Mouse (Mus musculus) neural tube, embryonic 11.5 days (tissue): ENCODE data around the gene Ccm2l. TPM values are rescaled to one million over a fixed set of nuclear protein-coding genes. Genes with fewer than 3 reads are reported as not detected.

Experiments
- ATAC-seq: fragments of 200-750 bp; cut with Nextera tagmentation; 2 replicates; pipeline ENCODE4 v1.8.0; 2017; ENCODE audit warnings: moderate number of reproducible peaks, mild to moderate bottlenecking, moderate TSS enrichment, moderate library complexity; ENCODE audit not compliant: insufficient read depth, low FRiP score, low TSS enrichment
- DNase-seq: peaks from one replicate; pipeline ENCODE4 v3.0.0-alpha.2; 2015; ENCODE audit warnings: low spot score
- H3K27ac ChIP-seq: fragments of 300-500 bp; sonication (generic); 2 replicates; pipeline ENCODE4 v1.5.1; 2014; ENCODE audit warnings: low read depth, mild to moderate bottlenecking, low read length
- H3K27me3 ChIP-seq: fragments of 300-500 bp; sonication (generic); 2 replicates; pipeline ENCODE4 v1.6.1; 2014; ENCODE audit warnings: mild to moderate bottlenecking, low read length, mixed read lengths; ENCODE audit not compliant: control insufficient read depth, insufficient read depth
- H3K36me3 ChIP-seq: fragments of 300-500 bp; sonication (generic); 2 replicates; pipeline ENCODE4 v1.6.1; 2014; ENCODE audit warnings: mild to moderate bottlenecking, low read length, moderate library complexity, mixed read lengths; ENCODE audit not compliant: control insufficient read depth, insufficient read depth
- H3K4me1 ChIP-seq: fragments of 300-500 bp; sonication (generic); 2 replicates; pipeline ENCODE4 v1.6.1; 2014; ENCODE audit warnings: low read length, mixed read lengths; ENCODE audit not compliant: control insufficient read depth, insufficient read depth
- H3K4me2 ChIP-seq: fragments of 300-500 bp; sonication (generic); 2 replicates; pipeline ENCODE4 v1.6.1; 2014; ENCODE audit warnings: low read depth, mild to moderate bottlenecking, moderate library complexity
- H3K4me3 ChIP-seq: fragments of 300-500 bp; sonication (generic); 2 replicates; pipeline ENCODE4 v1.5.1; 2014; ENCODE audit warnings: low read depth, low read length
- H3K9ac ChIP-seq: fragments of 300-500 bp; sonication (generic); 2 replicates; pipeline ENCODE4 v1.6.1; 2014; ENCODE audit warnings: mild to moderate bottlenecking, low read length
- H3K9me3 ChIP-seq: fragments of 300-500 bp; sonication (generic); 2 replicates; pipeline ENCODE4 v1.6.1; 2016; ENCODE audit warnings: low read length; ENCODE audit not compliant: control insufficient read depth
- WGBS: fragments of 180-500 bp; shearing (Covaris S2); extraction: QIAGEN DNeasy Blood & Tissue Kit; methylation state at CpG from one replicate; pipeline ENCODE4 v1.1.7; 2014; 5-methylcytosine and 5-hydroxymethylcytosine counted together
- polyA plus RNA-seq: library from polyadenylated mRNA; unstranded; fragments of >200 nt; fragmentation: Nextera tagmentation; extraction: Ambion mirVana; gene quantifications from 2 replicates; pipeline ENCODE4 v1.2.1, GENCODE M21; 2014

Ccm2l gene
- polyA plus RNA-seq, 1 experiment from 2014 or later = 1.5 TPM

GRCm38 (mm10) chr2:153080841-153081523, 15.2 kb downstream of the Ccm2l start:
- Histone ChIP-seq H3K27ac (no peak overlapping the region), H3K9ac (no peak overlapping the region), H3K4me2 (no peak overlapping the region), H3K9me3 (no peaks in the 10 kb centered on the region), H3K27me3 (no peaks in the 10 kb centered on the region), H3K4me1 (no peaks in the 10 kb centered on the region), H3K36me3 (no peaks in the 10 kb centered on the region), H3K4me3 (no peak overlapping the region)
- ATAC-seq (no peak), DNase-seq (peak; percentile 85)
- WGBS = 34% methylated on average over 32 of the region's 32 CpGs

GRCm38 (mm10) chr2:153081866-153082265, 16.1 kb downstream of the Ccm2l start:
- H3K9me3 ChIP-seq = no peaks in the 10 kb centered on the region
- WGBS = 84% methylated on average over 6 of the region's 6 CpGs
- DNase-seq (no peak), ATAC-seq (no peak)
- no peak overlapping the region for H3K4me3 ChIP-seq
- no peaks in the 10 kb centered on the region for H3K36me3 ChIP-seq
- no peaks in the 10 kb centered on the region for H3K27me3 ChIP-seq
- H3K4me2 ChIP-seq = no peak overlapping the region
- no peaks in the 10 kb centered on the region for H3K4me1 ChIP-seq
- no peak overlapping the region for H3K9ac ChIP-seq
- no peak overlapping the region for H3K27ac ChIP-seq

- no peak overlapping the region for H3K4me3 ChIP-seq
- no peaks in the 10 kb centered on the region for H3K36me3 ChIP-seq
- H3K27me3 ChIP-seq = no peaks in the 10 kb centered on the region
- no peak overlapping the region for H3K27ac ChIP-seq
- H3K9me3 ChIP-seq = no peaks in the 10 kb centered on the region
- WGBS = 88% methylated on average over 8 of the region's 8 CpGs
- no peak overlapping the region for H3K4me2 ChIP-seq
- ATAC-seq (no peak), DNase-seq (no peak)
- H3K9ac ChIP-seq = no peak overlapping the region
- H3K4me1 ChIP-seq = no peaks in the 10 kb centered on the region
Measured at GRCm38 (mm10) chr2:153083275-153083674, 17.5 kb downstream of the Ccm2l start.

GRCm38 (mm10) chr2:153083824-153084223, 18.1 kb downstream of the Ccm2l start:
- Histone ChIP-seq H3K4me3 (no peak overlapping the region), H3K9me3 (no peaks in the 10 kb centered on the region), H3K4me1 (no peaks in the 10 kb centered on the region), H3K36me3 (no peaks in the 10 kb centered on the region), H3K27ac (no peak overlapping the region), H3K27me3 (no peaks in the 10 kb centered on the region), H3K4me2 (no peak overlapping the region), H3K9ac (no peak overlapping the region)
- DNase-seq = no peak
- ATAC-seq = no peak
- WGBS = 89% methylated on average over 4 of the region's 4 CpGs

- Histone ChIP-seq H3K27me3 (no peaks in the 10 kb centered on the region), H3K9ac (no peak overlapping the region)
- WGBS = 58% methylated on average over 7 of the region's 7 CpGs
Measured at GRCm38 (mm10) chr2:153084261-153084976, 18.7 kb downstream of the Ccm2l start.

GRCm38 (mm10) chr2:153085556-153085955, 19.8 kb downstream of the Ccm2l start:
- 87% methylated on average over 6 of the region's 6 CpGs for WGBS
- Histone ChIP-seq H3K4me2 (no peak overlapping the region), H3K36me3 (no peaks in the 10 kb centered on the region), H3K9ac (no peak overlapping the region), H3K27ac (no peak overlapping the region), H3K27me3 (no peaks in the 10 kb centered on the region), H3K4me3 (no peak overlapping the region), H3K4me1 (no peaks in the 10 kb centered on the region), H3K9me3 (no peaks in the 10 kb centered on the region)
- no peak for DNase-seq
- ATAC-seq = no peak

More at GRCm38 (mm10) chr2:153084261-153084976, 18.7 kb downstream of the Ccm2l start:
- no peak overlapping the region for H3K27ac ChIP-seq
- H3K4me3 ChIP-seq = no peak overlapping the region
- H3K36me3 ChIP-seq = no peaks in the 10 kb centered on the region
- H3K4me2 ChIP-seq = no peak overlapping the region
- DNase-seq (no peak), ATAC-seq (no peak)
- no peaks in the 10 kb centered on the region for H3K9me3 ChIP-seq
- no peaks in the 10 kb centered on the region for H3K4me1 ChIP-seq

GRCm38 (mm10) chr2:153086166-153086565, 20.4 kb downstream of the Ccm2l start:
- H3K4me1 ChIP-seq = no peaks in the 10 kb centered on the region
- ATAC-seq (no peak), DNase-seq (no peak)
- H3K27me3 ChIP-seq = no peaks in the 10 kb centered on the region
- no peak overlapping the region for H3K9ac ChIP-seq
- H3K9me3 ChIP-seq = no peaks in the 10 kb centered on the region
- 89% methylated on average over 4 of the region's 4 CpGs for WGBS
- H3K4me3 ChIP-seq = no peak overlapping the region
- no peaks in the 10 kb centered on the region for H3K36me3 ChIP-seq
- H3K4me2 ChIP-seq = no peak overlapping the region
- H3K27ac ChIP-seq = no peak overlapping the region

- Histone ChIP-seq H3K27ac (no peak overlapping the region), H3K4me3 (no peak overlapping the region), H3K36me3 (no peaks in the 10 kb centered on the region), H3K9ac (no peak overlapping the region), H3K4me2 (no peak overlapping the region), H3K27me3 (no peaks in the 10 kb centered on the region), H3K4me1 (no peaks in the 10 kb centered on the region), H3K9me3 (no peaks in the 10 kb centered on the region)
- ATAC-seq = no peak
- WGBS = 89% methylated on average over 10 of the region's 10 CpGs
- DNase-seq = no peak
Measured at GRCm38 (mm10) chr2:153087091-153087490, 21.3 kb downstream of the Ccm2l start.

GRCm38 (mm10) chr2:153089316-153089715, 23.6 kb downstream of the Ccm2l start:
- no peak overlapping the region for H3K9ac ChIP-seq
- DNase-seq (no peak), ATAC-seq (no peak)
- no peaks in the 10 kb centered on the region for H3K9me3 ChIP-seq
- 60% methylated on average over 2 of the region's 2 CpGs for WGBS
- no peak overlapping the region for H3K27ac ChIP-seq
- no peaks in the 10 kb centered on the region for H3K4me1 ChIP-seq
- H3K4me2 ChIP-seq = no peak overlapping the region
- no peaks in the 10 kb centered on the region for H3K27me3 ChIP-seq
- no peaks in the 10 kb centered on the region for H3K36me3 ChIP-seq
- no peak overlapping the region for H3K4me3 ChIP-seq
